Mouse (Mus musculus) brain, adult 10 weeks (tissue): ENCODE results near the gene Fndc3c1. TPM values are rescaled to one million over a fixed set of nuclear protein-coding genes. Genes with fewer than 3 reads are reported as not detected.

Source experiments
- polyA plus RNA-seq: library from polyadenylated mRNA; stranded (reverse); fragments of 350-450 nt; fragmentation: Illumina TruSeq; extraction: RNeasy Lipid Tissue Mini Kit (QIAGEN cat#74804); gene quantifications from one replicate; pipeline ENCODE4 v1.2.3, GENCODE M21; 2015; ENCODE audit warnings: low read depth, low replicate concordance

Fndc3c1 gene
- polyA plus RNA-seq = not detected

GRCm38 (mm10) chrX:106485101-106485651 is at the start of gene Fndc3c1:
Fndc3c1 (minus strand) TSS chrX:106485401.

Other genes starting within 250 kb of the Fndc3c1 start
- gene Fnd3c2, start 230.0 kb downstream of the Fndc3c1 start, polyA plus RNA-seq = not detected
- 0.42 TPM for gene Gm5127, start 97.8 kb upstream of the Fndc3c1 start, polyA plus RNA-seq
- gene Cysltr1, start 118.3 kb upstream of the Fndc3c1 start, polyA plus RNA-seq = 0.51 TPM